Mouse (Mus musculus): Measurements from ENCODE around the gene Lrrk1. TPM values are rescaled to one million over a fixed set of nuclear protein-coding genes. Genes with fewer than 3 reads are reported as not detected.

Gene Lrrk1
- polyA plus RNA-seq, 1 experiment from 2014 or later: 2.2 TPM

DNA sequence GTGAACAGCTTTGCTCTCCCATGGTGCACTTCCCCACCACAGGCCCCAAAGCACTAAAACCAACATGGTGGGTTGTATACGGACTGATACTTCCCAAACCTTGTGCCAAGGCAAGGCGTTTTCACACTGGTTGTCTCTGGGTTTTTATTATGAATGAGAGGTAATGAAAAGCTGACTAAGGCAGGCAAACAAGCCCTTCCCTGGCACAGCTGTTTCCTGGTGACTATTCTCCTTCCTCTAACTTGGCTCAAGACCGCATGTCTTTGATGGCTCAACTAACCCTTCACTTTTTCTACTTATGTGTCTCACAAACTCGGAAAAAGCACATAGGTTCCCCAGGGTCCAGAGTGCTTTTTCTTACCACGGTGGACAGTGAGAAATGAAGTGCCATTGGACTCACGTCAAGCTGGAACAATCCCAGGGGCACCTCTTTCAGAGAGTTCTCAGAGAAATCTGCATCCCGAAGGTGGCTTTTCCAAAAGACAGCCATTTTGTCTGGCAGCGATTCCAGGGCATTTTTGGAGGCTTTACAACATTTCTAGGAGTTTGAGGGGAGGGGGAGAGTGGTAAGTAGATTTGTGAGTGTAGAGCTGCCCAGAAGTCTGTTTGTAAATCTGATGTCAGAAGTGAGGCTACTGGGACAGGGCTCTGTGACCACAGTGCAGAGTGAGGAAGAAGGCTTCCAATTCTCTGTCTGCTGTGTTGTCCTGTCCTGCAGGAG is 83.0 kb downstream of the Lrrk1 start:
- Histone ChIP-seq H3K9me3 (no peaks in the 10 kb centered on the region), H3K27me3 (no peaks in the 10 kb centered on the region), H3K4me1 (0 out of 2 replicates have a peak, but pooled peaks cover 6% of the 10 kb centered on the region), H3K27ac (replicated peaks) (no peak overlapping the region), H3K4me2 (replicated peaks) (no peak overlapping the region), H3K36me3 (no peaks in the 10 kb centered on the region), H3K9ac (replicated peaks) (no peak overlapping the region), H3K4me3 (no peak overlapping the region)
- no peak for ATAC-seq (replicated peaks)
- 64% methylated on average over 8 of the region's 8 CpGs for WGBS

DNA sequence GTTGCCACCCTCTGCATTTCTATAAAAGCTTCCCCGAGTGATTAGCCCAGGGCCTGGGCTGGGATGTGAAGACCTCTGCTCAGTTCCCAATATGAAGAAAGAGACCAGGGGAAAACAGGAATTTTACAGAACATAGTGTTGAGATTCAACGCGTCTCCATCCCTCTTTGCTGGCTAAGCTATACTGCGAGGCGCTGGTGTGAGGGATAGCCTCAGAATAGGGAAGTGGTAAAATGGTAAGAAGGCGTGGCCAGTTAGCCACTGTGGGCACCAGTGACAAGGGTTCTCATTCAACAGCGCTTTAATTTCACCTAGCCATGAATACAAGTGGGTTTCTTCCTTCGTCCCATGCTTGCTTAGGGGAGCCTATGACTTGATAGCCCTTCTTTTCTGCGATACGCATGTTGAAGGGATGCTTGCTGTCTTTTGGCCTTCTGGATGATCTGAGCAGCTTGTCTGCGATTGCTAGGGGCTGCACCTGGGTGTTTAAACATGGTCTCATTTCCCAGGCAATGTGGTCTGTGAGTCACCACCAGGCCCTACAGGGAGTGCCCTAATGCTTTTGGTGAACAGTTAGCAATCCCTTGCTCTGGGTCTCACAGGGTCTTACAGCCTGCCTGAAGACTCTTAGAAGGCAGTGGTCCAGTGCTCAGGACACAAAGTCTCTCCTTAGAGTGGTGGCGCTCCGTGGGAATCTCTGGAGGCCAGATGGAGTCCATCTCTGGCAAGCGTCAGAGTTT is 84.1 kb downstream of the Lrrk1 start:
- Histone ChIP-seq H3K27ac (replicated peaks) (no peak overlapping the region), H3K27me3 (no peaks in the 10 kb centered on the region; the same call in 1 of the 2 replicates), H3K9me3 (no peaks in the 10 kb centered on the region), H3K36me3 (no peaks in the 10 kb centered on the region), H3K4me2 (replicated peaks) (no peak overlapping the region), H3K9ac (replicated peaks) (no peak overlapping the region), H3K4me1 (0 out of 2 replicates have a peak, but pooled peaks cover 6% of the 10 kb centered on the region), H3K4me3 (no peak overlapping the region)
- ATAC-seq (replicated peaks): no peak
- 92% methylated on average over 14 of the region's 14 CpGs for WGBS

DNA sequence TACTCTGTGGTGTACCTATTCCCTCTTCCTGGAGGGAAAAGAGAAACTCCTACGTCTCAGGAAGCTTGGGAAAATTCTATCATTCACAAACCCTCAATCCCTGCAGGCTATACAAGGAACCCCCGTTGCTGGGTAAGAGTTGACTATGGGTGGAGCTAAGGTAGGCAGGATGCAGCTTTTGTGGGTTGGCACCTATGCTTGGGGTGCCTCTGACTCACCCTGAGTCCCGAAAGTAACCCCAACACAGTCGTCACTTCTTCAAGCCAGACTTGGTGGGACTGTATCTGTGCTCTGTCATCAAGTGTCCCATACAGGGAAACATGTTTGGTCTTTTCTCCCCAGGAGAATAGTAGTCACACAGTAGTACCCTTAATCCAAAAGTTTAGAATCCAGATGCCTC is 86.7 kb downstream of the Lrrk1 start:
- no peak for ATAC-seq (replicated peaks)
- Histone ChIP-seq H3K4me1 (peaks cover 14% of the 10 kb centered on the region), H3K4me2 (replicated peaks) (no peak overlapping the region), H3K27me3 (no peaks in the 10 kb centered on the region; the same call in 1 of the 2 replicates), H3K9me3 (no peaks in the 10 kb centered on the region), H3K27ac (replicated peaks) (no peak overlapping the region), H3K36me3 (no peaks in the 10 kb centered on the region), H3K9ac (replicated peaks) (no peak overlapping the region), H3K4me3 (no peak overlapping the region)
- 76% methylated on average over 4 of the region's 4 CpGs for WGBS

DNA sequence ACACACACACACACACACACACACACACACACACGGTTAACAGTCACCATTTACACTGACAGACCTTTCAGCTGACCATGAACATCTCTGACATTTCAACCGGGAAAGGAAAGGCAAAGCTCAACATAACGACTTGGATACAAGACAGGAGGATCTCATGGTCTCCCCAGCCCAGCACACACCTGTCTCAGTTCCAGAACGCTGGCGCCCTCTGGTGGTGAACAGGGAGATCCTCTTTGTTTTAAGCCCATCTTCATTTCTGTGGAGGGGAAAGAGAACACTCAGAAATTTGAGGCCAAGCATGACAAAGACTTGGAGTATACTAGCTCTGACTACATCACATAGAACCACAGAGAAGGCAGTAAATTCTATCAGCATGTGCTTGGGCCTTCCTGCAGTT is 87.5 kb downstream of the Lrrk1 start:
- Histone ChIP-seq H3K9ac (replicated peaks) (no peak overlapping the region), H3K4me2 (replicated peaks) (no peak overlapping the region), H3K36me3 (no peaks in the 10 kb centered on the region), H3K27me3 (no peaks in the 10 kb centered on the region; the same call in 1 of the 2 replicates), H3K4me1 (peaks cover 14% of the 10 kb centered on the region), H3K9me3 (no peaks in the 10 kb centered on the region), H3K27ac (replicated peaks) (no peak overlapping the region), H3K4me3 (no peak overlapping the region)
- peak; percentile 80 for ATAC-seq (replicated peaks)
- 6% methylated on average over 5 of the region's 5 CpGs for WGBS

DNA sequence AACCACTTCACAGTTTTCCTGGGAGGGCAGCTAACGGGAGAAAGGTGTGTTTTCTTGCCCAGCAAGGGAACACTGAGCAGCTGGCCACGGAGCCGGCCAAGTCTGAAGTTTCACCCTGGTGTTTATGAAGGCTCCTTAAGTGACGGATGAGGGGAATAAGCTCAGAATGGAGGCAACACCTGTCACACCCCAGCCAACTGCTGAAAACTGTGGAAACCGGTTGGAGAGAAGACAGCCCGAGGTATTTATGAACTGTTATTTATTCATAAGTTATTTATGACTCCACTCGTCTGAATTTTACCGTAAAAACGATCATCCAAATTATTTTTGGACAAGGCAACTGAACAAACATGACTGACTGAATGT is 90.5 kb downstream of the Lrrk1 start:
- H3K9me3 ChIP-seq: no peaks in the 10 kb centered on the region
- H3K36me3 ChIP-seq: no peaks in the 10 kb centered on the region
- H3K4me1 ChIP-seq: peaks cover 11% of the 10 kb centered on the region
- no peak overlapping the region for H3K4me2 ChIP-seq (replicated peaks)
- no peak overlapping the region for H3K9ac ChIP-seq (replicated peaks)
- H3K27me3 ChIP-seq: no peaks in the 10 kb centered on the region; the same call in 1 of the 2 replicates
- 59% methylated on average over 9 of the region's 9 CpGs for WGBS
- no peak overlapping the region for H3K4me3 ChIP-seq
- H3K27ac ChIP-seq (replicated peaks): no peak overlapping the region
- ATAC-seq (replicated peaks): no peak

DNA sequence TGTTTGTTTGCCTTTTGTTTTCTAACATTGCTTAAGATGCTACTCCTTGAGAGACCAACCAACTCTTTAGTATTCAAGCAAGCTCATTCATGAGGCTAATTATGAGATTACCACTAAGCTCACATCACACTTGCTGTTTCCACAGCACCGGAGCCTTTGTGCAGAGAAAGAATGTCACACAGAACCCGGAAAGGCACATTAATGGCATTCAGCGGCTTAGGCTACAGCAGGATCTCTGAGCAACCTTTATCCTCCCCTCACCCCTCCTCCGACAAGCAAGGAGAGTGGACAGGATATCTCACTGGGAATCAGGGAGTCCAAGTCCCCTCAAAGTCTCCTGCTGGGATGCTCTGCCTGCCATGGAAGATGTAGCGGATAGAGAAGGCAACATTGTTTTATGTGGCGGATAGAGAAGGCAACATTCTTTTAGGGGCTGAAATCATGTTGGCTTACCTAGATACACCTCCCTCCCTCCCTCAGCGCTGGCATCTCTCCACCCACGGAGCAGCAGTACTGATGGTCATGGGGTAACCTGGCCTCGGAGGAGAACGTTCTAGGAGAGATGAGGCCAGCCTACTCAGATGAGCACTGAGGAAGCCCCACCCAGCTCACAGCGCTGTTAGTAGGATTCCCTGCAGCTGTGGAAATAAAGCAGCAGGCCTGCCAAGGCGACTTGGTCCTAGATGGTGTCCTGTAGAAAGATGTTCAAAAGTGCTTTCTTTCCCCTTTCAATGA is 91.1 kb downstream of the Lrrk1 start:
- ATAC-seq (replicated peaks): peak; percentile 42; the same call in 1 of the 2 replicates
- Histone ChIP-seq H3K4me2 (replicated peaks) (no peak overlapping the region), H3K36me3 (no peaks in the 10 kb centered on the region), H3K9me3 (no peaks in the 10 kb centered on the region), H3K27ac (replicated peaks) (no peak overlapping the region), H3K4me3 (no peak overlapping the region), H3K27me3 (no peaks in the 10 kb centered on the region; the same call in 1 of the 2 replicates), H3K9ac (replicated peaks) (no peak overlapping the region), H3K4me1 (peaks cover 11% of the 10 kb centered on the region)
- WGBS: 14% methylated on average over 12 of the region's 12 CpGs

DNA sequence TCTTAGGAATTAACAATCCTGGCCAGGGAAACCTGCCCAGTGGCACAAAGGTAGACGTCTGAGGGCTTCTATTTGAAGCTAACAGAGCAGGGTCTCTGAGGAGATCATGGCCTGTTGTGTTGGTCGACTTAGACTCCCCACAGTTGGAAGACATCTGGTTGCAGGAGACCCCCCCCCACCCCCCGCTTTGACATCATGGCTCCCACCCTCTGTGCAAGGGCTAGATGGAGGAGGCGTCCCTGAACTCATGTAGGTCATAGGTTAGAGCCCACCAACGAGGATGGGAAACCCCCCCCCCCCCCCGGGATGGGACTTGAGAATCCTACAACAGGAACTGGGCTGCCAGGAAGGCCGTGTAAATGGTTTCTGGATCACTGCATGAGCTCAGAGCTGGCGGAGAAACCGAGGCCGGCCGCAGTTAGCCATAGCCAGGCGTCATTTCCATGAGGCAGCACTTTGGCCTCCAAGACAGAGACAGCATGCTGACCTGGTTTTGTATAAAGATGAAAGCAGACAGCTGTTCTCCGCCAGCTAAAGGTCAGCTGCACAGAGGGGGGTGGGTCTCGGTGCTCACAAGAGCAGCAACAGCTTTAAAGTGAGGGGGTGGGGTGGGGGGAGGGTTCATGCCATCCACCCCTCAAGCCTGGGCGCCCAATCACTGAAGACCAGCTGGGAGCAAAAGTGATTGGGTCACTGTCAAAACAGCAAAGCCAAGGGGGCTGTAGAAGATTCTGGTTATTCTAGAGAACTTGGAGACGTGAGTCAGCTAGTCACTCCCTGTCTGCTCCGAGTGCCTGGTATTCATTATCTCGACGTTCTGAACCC is 95.4 kb downstream of the Lrrk1 start:
- WGBS: 59% methylated on average over 19 of the region's 19 CpGs

DNA sequence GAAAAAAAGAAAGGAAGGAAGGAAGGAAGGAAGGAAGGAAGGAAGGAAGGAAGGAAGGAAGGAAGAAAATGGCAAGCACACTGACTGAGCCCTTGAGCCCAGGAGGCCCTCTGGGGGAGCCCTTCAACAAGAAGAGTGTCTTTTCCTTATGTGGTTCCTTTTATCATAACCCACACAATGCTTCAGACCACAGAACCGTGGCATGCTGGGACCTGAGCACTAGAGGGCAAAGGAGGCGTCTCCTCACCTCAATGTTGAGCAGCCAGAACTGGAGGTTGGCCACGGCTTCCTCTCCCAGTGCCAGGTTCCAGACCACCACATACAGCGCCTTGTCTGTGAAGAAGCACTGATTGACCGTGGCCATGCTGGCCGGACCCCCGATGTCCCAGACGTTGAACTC is 96.1 kb downstream of the Lrrk1 start:
- no peak for ATAC-seq (replicated peaks)
- Histone ChIP-seq H3K4me3 (no peak overlapping the region), H3K27ac (replicated peaks) (no peak overlapping the region), H3K4me1 (peaks cover 7% of the 10 kb centered on the region), H3K27me3 (no peaks in the 10 kb centered on the region), H3K9me3 (no peaks in the 10 kb centered on the region), H3K36me3 (no peaks in the 10 kb centered on the region), H3K4me2 (replicated peaks) (no peak overlapping the region), H3K9ac (replicated peaks) (no peak overlapping the region)
- 92% methylated on average over 8 of the region's 8 CpGs for WGBS

More for the DNA sequence above, 95.4 kb downstream of the Lrrk1 start:
- ATAC-seq (replicated peaks): no peak
- Histone ChIP-seq H3K4me3 (no peak overlapping the region), H3K4me1 (peaks cover 11% of the 10 kb centered on the region), H3K27me3 (no peaks in the 10 kb centered on the region), H3K27ac (replicated peaks) (no peak overlapping the region), H3K36me3 (no peaks in the 10 kb centered on the region), H3K9me3 (no peaks in the 10 kb centered on the region), H3K4me2 (replicated peaks) (no peak overlapping the region), H3K9ac (replicated peaks) (no peak overlapping the region)

DNA sequence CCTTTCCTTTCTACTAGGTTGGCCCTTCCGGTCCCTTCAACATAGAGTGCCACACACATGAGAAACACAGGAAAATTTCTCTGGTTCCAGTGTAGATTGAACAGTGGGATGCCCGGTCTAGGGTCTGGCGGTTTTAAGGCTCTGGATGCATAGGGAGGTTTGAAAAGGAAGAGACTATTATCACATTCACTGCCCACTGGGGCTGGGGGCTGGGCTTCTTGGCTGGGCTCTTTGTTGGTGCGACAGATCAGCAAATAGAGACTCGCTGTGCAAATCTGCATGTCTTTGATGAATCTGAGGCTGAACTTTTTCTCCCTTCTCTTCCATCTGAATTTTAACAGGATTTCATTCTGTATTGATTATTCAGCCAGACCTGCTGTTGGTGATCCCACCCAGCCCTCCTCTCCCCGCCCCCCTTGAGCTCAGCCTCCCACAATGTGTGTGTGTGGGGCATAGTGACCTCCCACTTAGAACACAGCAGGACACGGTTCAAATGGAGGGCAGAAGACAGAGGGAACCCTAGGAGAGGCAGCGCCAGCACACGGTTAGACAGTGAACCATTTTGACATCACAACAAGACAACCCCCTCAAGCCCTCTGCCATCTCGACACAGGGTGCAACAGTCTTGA is 105.1 kb downstream of the Lrrk1 start:
- no peak overlapping the region for H3K4me3 ChIP-seq
- H3K9ac ChIP-seq (replicated peaks): no peak overlapping the region
- no peaks in the 10 kb centered on the region for H3K9me3 ChIP-seq
- 16% methylated on average over 10 of the region's 10 CpGs for WGBS
- no peak overlapping the region for H3K4me2 ChIP-seq (replicated peaks)
- ATAC-seq (replicated peaks): no peak
- H3K36me3 ChIP-seq: no peaks in the 10 kb centered on the region
- H3K27me3 ChIP-seq: no peaks in the 10 kb centered on the region
- H3K27ac ChIP-seq (replicated peaks): no peak overlapping the region
- 0 out of 2 replicates have a peak, but pooled peaks cover 7% of the 10 kb centered on the region for H3K4me1 ChIP-seq

DNA sequence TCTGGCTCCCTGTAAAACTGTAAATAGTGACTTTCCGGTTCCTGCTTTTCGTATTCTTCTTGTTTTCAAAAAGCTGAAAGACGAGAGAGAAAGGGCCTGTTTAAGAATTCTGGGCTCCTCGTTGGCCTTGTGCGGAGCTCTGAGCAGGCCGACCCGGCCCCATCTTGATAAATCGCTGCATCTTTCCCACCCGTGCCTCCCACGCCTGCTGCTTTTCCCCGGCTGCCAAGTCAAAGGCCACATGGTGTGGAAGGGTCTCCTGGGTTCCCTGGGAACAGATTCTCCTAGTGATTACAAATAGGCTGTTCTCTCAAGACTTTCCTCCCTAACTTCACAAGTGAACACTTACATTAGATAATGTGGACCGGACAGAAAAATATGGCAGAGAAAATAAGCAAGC is 105.9 kb downstream of the Lrrk1 start:
- Histone ChIP-seq H3K27ac (replicated peaks) (no peak overlapping the region), H3K9ac (replicated peaks) (no peak overlapping the region), H3K4me1 (0 out of 2 replicates have a peak, but pooled peaks cover 7% of the 10 kb centered on the region), H3K27me3 (no peaks in the 10 kb centered on the region), H3K4me2 (replicated peaks) (no peak overlapping the region), H3K36me3 (no peaks in the 10 kb centered on the region), H3K4me3 (no peak overlapping the region), H3K9me3 (no peaks in the 10 kb centered on the region)
- 74% methylated on average over 12 of the region's 12 CpGs for WGBS
- no peak for ATAC-seq (replicated peaks)

DNA sequence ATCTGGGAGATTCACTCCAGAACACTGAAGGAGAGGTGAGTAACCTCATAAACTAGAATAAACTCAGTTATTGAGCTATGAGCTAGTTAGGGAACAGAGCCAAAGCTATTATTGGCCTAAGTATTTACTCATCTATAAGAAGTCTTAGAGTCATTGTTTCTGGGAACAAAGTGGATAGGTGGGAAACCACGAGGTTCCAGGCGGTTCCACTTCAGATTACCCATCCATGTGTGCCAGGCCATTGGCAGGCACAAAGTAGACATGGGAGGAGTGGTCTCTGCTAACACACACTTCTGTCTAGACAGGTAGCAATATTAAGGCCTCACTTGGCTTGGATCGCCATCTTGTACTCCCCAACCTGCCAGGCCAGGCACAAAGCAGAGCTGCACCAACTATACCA is 110.1 kb downstream of the Lrrk1 start:
- no peak overlapping the region for H3K4me3 ChIP-seq
- no peak overlapping the region for H3K27ac ChIP-seq (replicated peaks)
- H3K9me3 ChIP-seq: no peaks in the 10 kb centered on the region
- H3K9ac ChIP-seq (replicated peaks): no peak overlapping the region
- WGBS: 69% methylated on average over 3 of the region's 3 CpGs
- no peak for ATAC-seq (replicated peaks)
- H3K4me1 ChIP-seq: 0 out of 2 replicates have a peak, but pooled peaks cover 3% of the 10 kb centered on the region
- H3K36me3 ChIP-seq: no peaks in the 10 kb centered on the region
- no peaks in the 10 kb centered on the region for H3K27me3 ChIP-seq
- H3K4me2 ChIP-seq (replicated peaks): no peak overlapping the region

All from forebrain, embryonic 15.5 days (tissue).